10 mouse cellular contexts compared by ENCODE assay signal in genomic region chr11:102643891-102644382, GRCm38 (mm10). TPM values are rescaled to one million over a fixed set of nuclear protein-coding genes. Genes with fewer than 3 reads are reported as not detected.
A peak's percentile ranks its signal among the peaks of the same experiment; 100 is the strongest.
DNase-seq lines count a peak whose midpoint lies in the region; ATAC-seq and TF ChIP-seq lines count a peak whose summit lies in the region.
"Had no signal": no experiment of that assay in that cellular context is flagged by ENCODE, and none has a peak within 500 bp of the region (broad histone marks: within the 10 kb centered on the region; RNA-seq: fewer than 3 reads in every experiment).

No protein-coding gene starts in this region.

- no peak overlapping the region for H3K9ac ChIP-seq in kidney, embryonic 15.5 days
- no peak overlapping the region for H3K9ac ChIP-seq in intestine, embryonic 15.5 days
- H3K9ac ChIP-seq in stomach, postnatal 0 days (ENCODE audit: low read length): no peak overlapping the region

- no peaks in the 10 kb centered on the region for H3K27me3 ChIP-seq in kidney, adult 2 months (replicated peaks; ENCODE audit: control insufficient read depth, insufficient read depth, low read length)
- no peaks in the 10 kb centered on the region for H3K27me3 ChIP-seq in kidney, embryonic 15.5 days
- no peaks in the 10 kb centered on the region for H3K27me3 ChIP-seq in intestine, embryonic 15.5 days (replicated peaks)
- no peaks in the 10 kb centered on the region for H3K27me3 ChIP-seq in stomach, postnatal 0 days (ENCODE audit: control insufficient read depth, insufficient read depth, low read length)

- 58% methylated on average over 10 of the region's 10 CpGs for WGBS in kidney, adult 2 months
- 44% methylated on average over 10 of the region's 10 CpGs for WGBS in kidney, embryonic 15.5 days
- WGBS in intestine, embryonic 15.5 days: 36% methylated on average over 10 of the region's 10 CpGs
- 23% methylated on average over 10 of the region's 10 CpGs for WGBS in stomach, postnatal 0 days

- no peak for TF ChIP-seq EP300 in stomach, postnatal 0 days (optimal IDR thresholded peaks at IDR 0.05)

- no peaks in the 10 kb centered on the region for H3K9me3 ChIP-seq in kidney, embryonic 15.5 days (replicated peaks)
- no peaks in the 10 kb centered on the region for H3K9me3 ChIP-seq in intestine, embryonic 15.5 days
- no peaks in the 10 kb centered on the region for H3K9me3 ChIP-seq in stomach, postnatal 0 days (ENCODE audit: control insufficient read depth, low read length)

- H3K27ac ChIP-seq in kidney, adult 2 months (ENCODE audit: insufficient read depth, low read depth, low read length): no peak overlapping the region
- no peak overlapping the region for H3K27ac ChIP-seq in kidney, embryonic 15.5 days
- H3K27ac ChIP-seq in intestine, embryonic 15.5 days: peak overlapping the region; percentile 59
- H3K27ac ChIP-seq in stomach, postnatal 0 days (replicated peaks): peak overlapping the region; percentile 50; the same call in 1 of the 2 replicates

- peak; percentile 41 for DNase-seq in kidney, adult 2 months
- DNase-seq in fibroblast of lung, adult 2 months (ENCODE audit: low read depth): peak; percentile 82
- peak; percentile 81 for DNase-seq in stomach, postnatal 0 days (ENCODE audit: low spot score)
- no peak for DNase-seq in natural killer cell, adult 2 months (ENCODE audit: low spot score in 2 of 2)
- DNase-seq in left cerebral cortex, postnatal 36 days (ENCODE audit: low spot score in 2 of 2): no peak
- DNase-seq in layer of hippocampus, postnatal 36 days: no peak
- DNase-seq: cerebellum, postnatal 10 days had no signal

- ATAC-seq in kidney, embryonic 15.5 days (replicated peaks; ENCODE audit: low FRiP score): no peak
- peak; percentile 96 for ATAC-seq in intestine, embryonic 15.5 days
- ATAC-seq in stomach, postnatal 0 days (ENCODE audit: low FRiP score, low TSS enrichment): peak; percentile 97

- H3K4me1 ChIP-seq in kidney, adult 2 months (ENCODE audit: control insufficient read depth, insufficient read depth, low read length): no peaks in the 10 kb centered on the region
- peaks cover 14% of the 10 kb centered on the region; the same call in 1 of the 2 replicates for H3K4me1 ChIP-seq in kidney, embryonic 15.5 days
- H3K4me1 ChIP-seq in intestine, embryonic 15.5 days (replicated peaks): peaks cover 7% of the 10 kb centered on the region; the same call in 1 of the 2 replicates
- peaks cover 5% of the 10 kb centered on the region; the same call in 1 of the 2 replicates for H3K4me1 ChIP-seq in stomach, postnatal 0 days (replicated peaks; ENCODE audit: control insufficient read depth, insufficient read depth)

- TF ChIP-seq POLR2A in kidney, adult 2 months (IDR thresholded peaks at IDR 0.05; ENCODE audit: low read depth, low read length): no peak

- TF ChIP-seq CTCF in kidney, adult 2 months (conservative IDR thresholded peaks at IDR 0.05; ENCODE audit: insufficient read depth, insufficient read length, low read depth, low read length): no peak
- TF ChIP-seq CTCF in stomach, postnatal 0 days (IDR thresholded peaks at IDR 0.05; ENCODE audit: low read depth): peak; percentile 47

- H3K36me3 ChIP-seq in kidney, adult 2 months (ENCODE audit: control insufficient read depth, insufficient read depth, low read length): no peaks in the 10 kb centered on the region
- no peaks in the 10 kb centered on the region for H3K36me3 ChIP-seq in kidney, embryonic 15.5 days
- H3K36me3 ChIP-seq in intestine, embryonic 15.5 days: no peaks in the 10 kb centered on the region
- no peaks in the 10 kb centered on the region for H3K36me3 ChIP-seq in stomach, postnatal 0 days (ENCODE audit: control insufficient read depth, insufficient read depth, low read length)

- H3K4me2 ChIP-seq in kidney, embryonic 15.5 days: no peak overlapping the region
- no peak overlapping the region for H3K4me2 ChIP-seq in intestine, embryonic 15.5 days (replicated peaks)
- H3K4me2 ChIP-seq in stomach, postnatal 0 days (replicated peaks; ENCODE audit: low read depth): no peak overlapping the region

- intact Hi-C loops in left cerebral cortex, postnatal 36 days (cut with DNase I): no loop called here

- H3K4me3 ChIP-seq in kidney, adult 2 months (ENCODE audit: insufficient read depth, low read depth, low read length): no peak overlapping the region
- H3K4me3 ChIP-seq in kidney, embryonic 15.5 days (replicated peaks): no peak overlapping the region
- H3K4me3 ChIP-seq in intestine, embryonic 15.5 days (replicated peaks): no peak overlapping the region
- no peak overlapping the region for H3K4me3 ChIP-seq in stomach, postnatal 0 days (ENCODE audit: low read depth, low read length)

RNA-seq across cellular contexts. Expression of gene Meioc, which starts 19.6 kb away (rescaled TPM):
- not detected in 2 replicates for polyA plus RNA-seq in kidney, adult 2 months (2012; rRNA removed)
- 0.49 and 0.50 TPM in 2 replicates for polyA plus RNA-seq in kidney, embryonic 15.5 days (2015; fragmentation: Nextera tagmentation; extraction: Ambion mirVana)
- 0.30 and 0.44 TPM in 2 replicates for polyA plus RNA-seq in intestine, embryonic 15.5 days (2015; fragmentation: Nextera tagmentation; extraction: Ambion mirVana)
- 0.23 and 0.39 TPM in 2 replicates for polyA plus RNA-seq in stomach, postnatal 0 days (2015; fragmentation: Nextera tagmentation; extraction: Ambion mirVana)
- not detected for total RNA-seq in left cerebral cortex, postnatal 36 days (2021)
- total RNA-seq in layer of hippocampus, postnatal 36 days (2021): not detected
- total RNA-seq: left cerebral cortex, postnatal 25 days had no signal

RNA-seq across cellular contexts. Expression of gene Fzd2, which starts 39.7 kb away (rescaled TPM):
- 8.5 and 12.2 TPM in 2 replicates for polyA plus RNA-seq in kidney, adult 2 months (2012; rRNA removed)
- polyA plus RNA-seq in kidney, embryonic 15.5 days (2015; fragmentation: Nextera tagmentation; extraction: Ambion mirVana): 28.5 and 34.0 TPM in 2 replicates
- 15.6 and 15.9 TPM in 2 replicates for polyA plus RNA-seq in intestine, embryonic 15.5 days (2015; fragmentation: Nextera tagmentation; extraction: Ambion mirVana)
- polyA plus RNA-seq in stomach, postnatal 0 days (2015; fragmentation: Nextera tagmentation; extraction: Ambion mirVana): 10.2 and 11.8 TPM in 2 replicates
- 10 to 100 TPM; 10.5 to 12.7 TPM for total RNA-seq in left cerebral cortex, postnatal 36 days (2021)
- 1 to 10 TPM; 6.3 to 8.9 TPM for total RNA-seq in layer of hippocampus, postnatal 36 days (2021)

RNA-seq across cellular contexts. Expression of gene Ccdc43, which starts 53.6 kb away (rescaled TPM):
- polyA plus RNA-seq in kidney, adult 2 months (2012; rRNA removed): 6.7 and 8.4 TPM in 2 replicates
- polyA plus RNA-seq in kidney, embryonic 15.5 days (2015; fragmentation: Nextera tagmentation; extraction: Ambion mirVana): 48.7 and 56.0 TPM in 2 replicates
- polyA plus RNA-seq in intestine, embryonic 15.5 days (2015; fragmentation: Nextera tagmentation; extraction: Ambion mirVana): 40.0 and 46.7 TPM in 2 replicates
- 19.0 and 20.8 TPM in 2 replicates for polyA plus RNA-seq in stomach, postnatal 0 days (2015; fragmentation: Nextera tagmentation; extraction: Ambion mirVana)
- total RNA-seq in left cerebral cortex, postnatal 36 days (2021): 10 to 100 TPM; 25.9 to 27.0 TPM
- total RNA-seq in layer of hippocampus, postnatal 36 days (2021): 10 to 100 TPM; 36.4 to 39.7 TPM

Comparison
In these comparisons a context has a peak if more than half of its experiments do, and no peak if none do; other contexts are left out.
1. DNase-seq: peak in kidney, adult 2 months (single experiment), fibroblast of lung, adult 2 months (single experiment) and stomach, postnatal 0 days (single experiment); none in natural killer cell, adult 2 months (0 of 2), left cerebral cortex, postnatal 36 days (0 of 2) and layer of hippocampus, postnatal 36 days (0 of 2).
2. H3K27ac ChIP-seq: peak in intestine, embryonic 15.5 days (single experiment) and stomach, postnatal 0 days (single experiment); none in kidney, adult 2 months (single experiment) and kidney, embryonic 15.5 days (single experiment).